Mouse (Mus musculus) lung, adult 18-20 months (tissue): ENCODE measurements around the gene Safb.

Source experiments
- DNase-seq, 2 experiments: peaks; one replicate each; pipeline ENCODE4 v3.0.0; 2022; ENCODE audit warnings: mixed read lengths in 2 of 2

Safb gene

GRCm38 (mm10) chr17:56584257-56585130 is at the start of gene Safb, which contains the start of gene Safb2:
Gene Safb (plus strand): TSS chr17:56584825.
Gene Safb2 (minus strand): TSS chr17:56584585.
- peak; percentile 99 for DNase-seq

GRCm38 (mm10) chr17:56536192-56536591 is 48.4 kb upstream of the Safb start:
- DNase-seq: no peak

- no peak for DNase-seq
Observed at GRCm38 (mm10) chr17:56536874-56537273, 47.8 kb upstream of the Safb start.

GRCm38 (mm10) chr17:56537912-56538311 is 46.7 kb upstream of the Safb start:
- no peak for DNase-seq

- no peak for DNase-seq
Observed at GRCm38 (mm10) chr17:56540562-56540975, 44.1 kb upstream of the Safb start.

GRCm38 (mm10) chr17:56542736-56543135 is 41.9 kb upstream of the Safb start:
- DNase-seq: no peak

- no peak for DNase-seq
Observed at GRCm38 (mm10) chr17:56543684-56544224, 40.9 kb upstream of the Safb start.

- no peak for DNase-seq
Observed at GRCm38 (mm10) chr17:56544699-56545387, 39.8 kb upstream of the Safb start.

- DNase-seq: no peak
Observed at GRCm38 (mm10) chr17:56545945-56546344, 38.7 kb upstream of the Safb start.

- no peak for DNase-seq
Observed at GRCm38 (mm10) chr17:56546576-56546975, 38.0 kb upstream of the Safb start.

- no peak for DNase-seq
Observed at GRCm38 (mm10) chr17:56547116-56547845, 37.3 kb upstream of the Safb start.

- DNase-seq: no peak
Observed at GRCm38 (mm10) chr17:56547846-56548604, 36.6 kb upstream of the Safb start.

- DNase-seq: no peak
Observed at GRCm38 (mm10) chr17:56548605-56549105, 36.0 kb upstream of the Safb start.

- peak; percentile 43 to 58 for DNase-seq
Observed at GRCm38 (mm10) chr17:56550784-56551475, 33.7 kb upstream of the Safb start.

- no peak for DNase-seq
Observed at GRCm38 (mm10) chr17:56551841-56552581, 32.6 kb upstream of the Safb start.

GRCm38 (mm10) chr17:56552781-56553363 is 31.8 kb upstream of the Safb start:
- peak; percentile 67 to 73 for DNase-seq

GRCm38 (mm10) chr17:56554122-56554551 is 30.5 kb upstream of the Safb start, which contains the start of gene Gm20219:
Gene Gm20219 (minus strand): TSS chr17:56554387.
- DNase-seq: peak; percentile 81 to 88

- DNase-seq: peak; percentile 30 to 48
Observed at GRCm38 (mm10) chr17:56558448-56558847, 26.2 kb upstream of the Safb start.

- DNase-seq: peak; percentile 50 to 53
Observed at GRCm38 (mm10) chr17:56559386-56559785, 25.2 kb upstream of the Safb start.

- peak in 1 of 2 experiments; percentile 45 for DNase-seq
Observed at GRCm38 (mm10) chr17:56560131-56560530, 24.5 kb upstream of the Safb start.
